ENCODE assay signal across 8 mouse cellular contexts in the genomic region with DNA sequence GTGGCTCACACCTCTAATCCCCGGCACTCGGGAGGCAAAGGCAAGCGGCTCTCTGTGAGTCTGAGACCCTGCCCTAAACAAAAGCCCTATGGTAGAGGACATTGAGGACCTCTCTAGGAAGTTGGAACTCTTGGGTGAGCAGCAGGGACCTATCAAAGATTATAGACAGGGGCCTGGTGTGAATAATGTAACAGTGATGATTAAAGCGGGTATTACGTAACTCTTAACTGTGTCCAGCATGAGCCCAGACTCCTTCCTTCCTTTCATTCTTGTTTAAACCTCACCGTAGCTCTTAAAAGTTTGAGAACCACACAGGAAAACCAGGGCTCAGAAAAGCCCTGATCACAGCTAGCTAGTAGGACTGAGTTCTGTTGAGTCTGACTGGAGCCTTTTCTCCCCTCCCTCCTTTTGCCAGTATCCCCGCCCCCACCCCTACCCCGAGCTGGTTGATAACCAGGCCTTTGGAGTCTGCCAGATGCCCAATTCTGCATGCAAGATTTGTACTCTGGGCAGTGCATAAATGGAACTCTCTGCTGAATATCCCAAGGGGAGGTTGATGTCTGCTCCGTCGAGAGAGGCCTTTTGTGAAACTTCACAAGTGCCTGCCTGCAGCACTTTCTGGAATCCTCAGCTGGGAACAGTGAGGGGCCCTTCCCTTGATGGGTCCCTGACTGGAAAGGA. TPM values are rescaled to one million over a fixed set of nuclear protein-coding genes. Genes with fewer than 3 reads are reported as not detected.
A peak's percentile ranks its signal among the peaks of the same experiment; 100 is the strongest.
DNase-seq lines count a peak whose midpoint lies in the region; TF ChIP-seq lines count a peak whose summit lies in the region.

No protein-coding gene starts in this region.

- H3K4me3 ChIP-seq in cortical plate, adult 2 months (ENCODE audit: insufficient read depth, low read length): no peak overlapping the region

- no peak for TF ChIP-seq CTCF in cortical plate, adult 2 months (IDR thresholded peaks at IDR 0.05; ENCODE audit: extremely low read depth, insufficient read depth, low read length)

- TF ChIP-seq POLR2A in cortical plate, adult 2 months (IDR thresholded peaks at IDR 0.05; ENCODE audit: extremely low read depth, insufficient read depth, low read length): no peak

- no peaks in the 10 kb centered on the region for H3K4me1 ChIP-seq in cortical plate, adult 2 months (ENCODE audit: control insufficient read depth, insufficient read depth, low read length)

- peak; percentile 79 for DNase-seq in Muller cell, postnatal 12 days (ENCODE audit: inconsistent ontology term)
- peak; percentile 51 to 63 for DNase-seq in heart, postnatal 10 days
- peak; percentile 40 for DNase-seq in lung, postnatal 25 days (ENCODE audit: low spot score)
- no peak for DNase-seq in cerebellum, postnatal 25 days
- no peak for DNase-seq in layer of hippocampus, adult 9-10 months (ENCODE audit: low spot score)
- no peak for DNase-seq in ovary, postnatal 10 days (ENCODE audit: low spot score)
- no peak for DNase-seq in layer of hippocampus, adult 18-20 months (ENCODE audit: low spot score in 2 of 2)

- intact Hi-C loops in heart, postnatal 10 days (cut with DNase I): no loop called here

- H3K27ac ChIP-seq in cortical plate, adult 2 months (ENCODE audit: insufficient read depth, low read length): peak overlapping the region; percentile 63; the same call in 1 of the 2 replicates

RNA-seq across cellular contexts. Expression of a gene that starts 4.6 kb away (rescaled TPM):
- polyA plus RNA-seq in cortical plate, adult 2 months (2012; rRNA removed): 13.2 and 14.3 TPM in 2 replicates
- 10 to 100 TPM; 18.7 to 20.2 TPM for total RNA-seq in heart, postnatal 10 days (2021)
- 10 to 100 TPM; 11.2 to 11.9 TPM for total RNA-seq in layer of hippocampus, adult 18-20 months (2021)

RNA-seq across cellular contexts. Expression of a gene that starts 27.3 kb away (rescaled TPM):
- polyA plus RNA-seq in cortical plate, adult 2 months (2012; rRNA removed): 0.11 and 0.27 TPM in 2 replicates
- not detected for total RNA-seq in heart, postnatal 10 days (2021)
- under 1 TPM; 0.38 to 0.94 TPM for total RNA-seq in layer of hippocampus, adult 18-20 months (2021)

RNA-seq across cellular contexts. Expression of a gene that starts 29.9 kb away (rescaled TPM):
- polyA plus RNA-seq in cortical plate, adult 2 months (2012; rRNA removed): 16.6 and 18.7 TPM in 2 replicates
- total RNA-seq in heart, postnatal 10 days (2021): 10 to 100 TPM; 23.1 to 23.3 TPM
- total RNA-seq in layer of hippocampus, adult 18-20 months (2021): 10 to 100 TPM; 33.5 to 39.4 TPM

RNA-seq across cellular contexts. Expression of a gene that starts 48.7 kb away (rescaled TPM):
- 10.7 and 11.3 TPM in 2 replicates for polyA plus RNA-seq in cortical plate, adult 2 months (2012; rRNA removed)
- total RNA-seq in heart, postnatal 10 days (2021): 10 to 100 TPM; 11.1 to 11.7 TPM
- total RNA-seq in layer of hippocampus, adult 18-20 months (2021): 10 to 100 TPM; 16.4 to 17.6 TPM

Comparison
In these comparisons a context has a peak if more than half of its experiments do, and no peak if none do; other contexts are left out.
1. DNase-seq: peak in Muller cell, postnatal 12 days (single experiment), heart, postnatal 10 days (2 of 2) and lung, postnatal 25 days (single experiment); none in cerebellum, postnatal 25 days (0 of 2), layer of hippocampus, adult 9-10 months (single experiment), ovary, postnatal 10 days (single experiment) and layer of hippocampus, adult 18-20 months (0 of 2).